Mouse (Mus musculus) cerebellum, adult 8-10 months (tissue): Measurements from ENCODE around the gene Ctsw.

Experiments used
- DNase-seq: peaks from one replicate; pipeline ENCODE4 v3.0.0; 2022

Gene Ctsw

DNA sequence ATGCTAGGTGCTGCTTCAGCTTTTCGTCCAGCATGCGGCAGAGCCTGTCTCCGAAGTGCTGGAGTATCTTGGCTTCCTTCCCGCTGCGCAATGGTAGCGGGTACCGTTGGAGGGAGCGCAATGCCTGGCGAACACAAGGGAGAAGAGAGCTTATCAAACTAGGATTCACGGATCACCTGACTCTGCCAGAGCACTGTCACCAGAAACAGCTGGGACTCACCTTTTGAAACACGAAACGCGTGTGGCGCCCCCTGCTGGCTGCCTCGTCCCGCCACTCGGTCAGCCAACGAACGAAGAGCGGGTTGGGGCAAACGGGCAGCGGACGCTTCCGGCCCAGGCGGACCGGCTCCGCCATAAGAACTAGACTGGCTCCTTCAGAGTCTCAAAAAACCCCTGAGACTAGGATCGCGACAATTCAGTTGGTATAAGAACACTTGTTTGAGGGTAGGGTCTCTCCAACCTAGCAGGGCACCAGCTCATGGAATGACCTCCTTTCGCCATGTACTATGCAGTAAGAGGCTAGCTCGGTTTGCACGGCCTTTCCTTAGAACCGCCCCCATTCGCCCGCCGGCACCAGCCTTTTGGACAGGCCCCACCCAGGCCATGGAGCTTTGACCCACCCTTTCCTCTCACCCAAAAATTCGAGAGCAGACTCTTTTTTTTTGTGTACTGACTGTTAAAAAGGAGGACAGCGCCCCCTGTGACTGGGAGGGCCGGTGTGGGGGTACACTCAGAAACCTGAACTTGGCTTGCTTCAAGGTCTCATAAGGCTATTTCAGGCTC lies 19.7 kb upstream of the Ctsw start, which contains the start of gene Mus81:
Gene Mus81, minus strand, starts transcription at position 635 of the 783 bp plus-strand sequence.
- DNase-seq = peak; percentile 96

GRCm38 (mm10) chr19:5486771-5487170 lies 18.5 kb upstream of the Ctsw start:
- peak; percentile 47 for DNase-seq

DNA sequence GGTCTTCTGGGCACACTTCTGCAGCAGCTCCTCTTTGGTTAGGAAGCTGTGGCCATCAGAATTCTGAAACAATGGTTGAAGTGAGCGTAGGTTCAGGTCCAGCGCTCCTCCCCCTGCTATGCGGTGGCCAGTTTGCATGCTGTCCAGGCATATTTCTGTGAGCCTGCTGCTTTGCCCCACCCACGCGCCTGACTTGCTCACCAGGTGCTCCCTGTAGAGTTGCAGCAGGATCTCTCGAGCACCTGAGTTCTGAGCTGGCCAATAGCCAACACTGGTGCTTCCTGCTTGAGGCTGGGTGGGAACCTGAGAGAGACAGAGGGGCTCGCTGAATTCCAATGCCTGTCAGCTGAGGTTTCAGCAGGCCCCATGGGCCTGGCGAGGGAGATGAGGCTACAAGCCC lies 18.0 kb upstream of the Ctsw start:
- peak; percentile 79 for DNase-seq

DNA sequence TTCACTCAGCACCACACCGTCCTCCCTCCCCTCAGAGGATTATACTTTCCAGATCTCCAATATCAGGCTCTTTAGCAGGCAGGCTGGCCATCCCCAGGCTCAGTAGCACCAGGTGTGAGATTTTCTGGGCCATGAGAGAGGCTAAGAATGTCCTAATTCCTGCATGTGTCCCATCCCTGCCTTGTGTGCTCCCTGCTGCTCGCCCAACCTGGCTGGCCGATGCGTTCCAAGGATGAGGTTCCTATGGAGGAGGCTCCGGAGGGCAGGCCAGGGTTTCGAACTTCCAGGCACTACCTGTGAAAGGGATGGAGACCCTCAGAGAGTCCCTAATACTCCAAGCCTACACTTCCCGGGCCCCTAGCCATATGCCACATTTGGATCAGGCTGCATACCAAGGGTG lies 17.5 kb upstream of the Ctsw start:
- peak; percentile 83 for DNase-seq

GRCm38 (mm10) chr19:5485371-5485770 lies 17.1 kb upstream of the Ctsw start:
- no peak for DNase-seq

DNA sequence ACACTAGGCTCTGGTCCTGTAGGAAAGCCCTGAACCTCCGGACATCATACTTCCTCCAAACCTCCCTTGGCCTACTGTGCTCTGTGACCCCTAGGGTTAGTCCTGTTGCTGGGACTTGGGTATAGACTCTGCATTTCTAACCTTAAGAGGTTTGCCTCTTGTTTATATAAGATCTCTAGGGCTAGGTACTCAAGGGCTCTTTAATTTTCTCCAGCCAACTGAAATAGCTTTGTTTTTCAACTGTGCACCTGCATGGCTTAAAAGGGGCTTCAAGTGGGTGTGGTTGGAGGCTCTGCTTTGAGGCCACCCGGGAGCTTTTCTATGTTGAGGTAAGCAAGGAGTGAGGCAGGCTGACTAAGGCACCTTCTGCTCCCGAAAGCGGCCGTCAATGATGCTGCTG lies 16.2 kb upstream of the Ctsw start:
- DNase-seq = peak; percentile 41

GRCm38 (mm10) chr19:5483386-5484359 lies 15.4 kb upstream of the Ctsw start:
- DNase-seq = peak; percentile 48

DNA sequence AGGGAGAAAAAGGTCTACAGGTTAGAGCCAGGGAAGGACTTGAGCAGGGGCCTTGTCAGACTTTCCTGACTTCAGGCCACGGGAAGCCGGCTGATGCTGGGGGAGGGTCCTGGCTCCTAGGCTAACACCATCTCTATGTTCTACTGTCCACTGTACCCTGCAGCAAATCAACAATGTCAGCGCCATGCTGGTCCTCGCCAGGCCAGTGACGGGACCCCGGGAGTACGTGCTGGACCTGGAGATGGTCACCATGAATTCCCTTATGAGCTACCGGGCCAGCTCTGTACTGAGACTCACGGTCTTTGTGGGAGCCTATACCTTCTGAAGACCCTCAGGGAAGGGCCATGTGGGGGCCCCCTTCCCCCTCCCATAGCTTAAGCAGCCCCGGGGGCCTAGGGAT lies 13.1 kb upstream of the Ctsw start:
- DNase-seq = no peak

- peak; percentile 33 for DNase-seq
Measured at GRCm38 (mm10) chr19:5480016-5480415, 11.7 kb upstream of the Ctsw start.

DNA sequence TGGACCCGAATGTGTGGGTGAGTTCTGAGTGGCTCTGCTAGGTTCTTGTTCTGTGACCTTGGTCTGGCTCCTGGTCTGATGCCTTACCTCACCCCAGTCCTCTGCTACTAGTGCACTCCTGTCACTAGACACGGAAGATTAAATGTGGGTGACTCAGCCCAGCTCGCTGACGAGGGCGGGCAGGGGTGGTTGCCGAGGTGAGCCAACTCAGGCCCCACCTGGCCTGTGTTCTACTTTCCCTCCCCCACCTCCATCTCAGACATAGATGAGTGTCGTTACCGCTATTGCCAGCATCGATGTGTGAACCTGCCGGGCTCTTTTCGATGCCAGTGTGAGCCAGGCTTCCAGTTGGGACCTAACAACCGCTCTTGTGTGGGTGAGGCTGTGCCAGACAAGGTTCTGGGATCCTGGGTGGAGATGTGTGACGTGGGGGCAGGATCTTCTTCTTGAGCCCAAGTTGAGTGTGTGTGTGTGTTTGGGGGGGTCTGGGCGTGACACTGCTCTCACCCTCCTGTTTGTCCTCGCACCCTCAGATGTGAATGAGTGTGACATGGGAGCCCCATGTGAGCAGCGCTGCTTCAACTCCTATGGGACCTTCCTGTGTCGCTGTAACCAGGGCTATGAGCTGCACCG lies 9.5 kb upstream of the Ctsw start:
- no peak for DNase-seq

DNA sequence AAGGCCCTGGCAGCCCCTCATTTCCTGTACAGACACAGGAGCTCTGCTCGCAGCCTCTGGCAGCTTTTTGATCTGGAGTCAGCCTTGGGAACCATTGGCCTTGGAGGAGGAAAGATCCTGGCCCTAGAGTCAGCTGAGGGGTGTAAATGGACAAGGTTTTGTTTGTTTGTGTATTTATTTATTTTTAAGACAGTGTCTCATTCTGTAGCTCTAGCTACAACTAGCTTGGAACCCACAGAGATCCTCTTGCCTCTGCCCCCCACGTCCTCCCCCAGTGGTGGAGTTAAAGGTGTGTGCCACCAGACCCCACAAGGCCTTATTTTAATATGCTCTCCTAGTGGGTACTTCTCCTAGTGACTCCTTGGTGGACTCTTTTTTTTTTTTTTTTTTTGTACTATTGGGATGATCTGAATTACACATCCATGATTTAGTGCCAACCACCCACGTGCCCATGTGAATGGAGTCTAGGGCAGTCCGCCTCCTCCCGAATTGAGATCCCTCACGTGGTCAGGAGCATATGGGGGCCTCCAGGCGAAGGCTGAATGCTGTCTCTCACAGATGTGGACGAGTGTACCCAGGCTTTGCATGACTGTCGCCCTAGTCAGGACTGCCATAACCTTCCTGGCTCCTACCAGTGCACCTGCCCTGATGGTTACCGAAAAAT lies 8.8 kb upstream of the Ctsw start:
- DNase-seq = peak; percentile 41

DNA sequence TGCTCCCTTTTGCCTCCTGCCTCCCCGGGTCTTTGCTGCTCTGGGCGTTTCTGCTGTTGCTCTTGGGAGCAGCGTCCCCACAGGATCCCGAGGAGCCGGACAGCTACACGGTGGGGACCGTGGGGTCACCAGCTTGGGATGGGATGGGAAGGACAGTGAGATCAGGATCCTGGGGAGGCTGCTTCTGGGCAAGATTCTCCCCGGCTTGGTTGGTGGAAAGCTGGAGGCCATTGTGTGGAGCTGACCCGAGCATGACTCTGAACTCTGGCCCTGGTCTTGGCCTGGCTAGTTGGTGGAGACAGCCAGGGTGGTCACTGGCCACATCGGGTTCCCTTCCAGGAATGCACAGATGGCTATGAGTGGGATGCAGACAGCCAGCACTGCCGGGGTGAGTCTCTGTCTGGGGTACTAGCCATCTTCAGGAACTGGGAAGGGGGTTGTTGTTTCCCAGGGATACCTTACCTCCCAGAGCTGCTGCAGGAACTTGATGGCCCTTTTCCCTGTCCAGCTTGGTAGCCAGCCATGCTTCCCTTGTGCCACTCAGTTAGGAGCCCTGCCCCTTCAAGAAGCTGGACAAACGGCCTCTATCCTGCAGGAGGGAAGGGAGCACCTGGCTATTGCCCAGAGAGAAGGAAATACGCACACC lies 6.9 kb upstream of the Ctsw start:
- DNase-seq = peak; percentile 60

DNA sequence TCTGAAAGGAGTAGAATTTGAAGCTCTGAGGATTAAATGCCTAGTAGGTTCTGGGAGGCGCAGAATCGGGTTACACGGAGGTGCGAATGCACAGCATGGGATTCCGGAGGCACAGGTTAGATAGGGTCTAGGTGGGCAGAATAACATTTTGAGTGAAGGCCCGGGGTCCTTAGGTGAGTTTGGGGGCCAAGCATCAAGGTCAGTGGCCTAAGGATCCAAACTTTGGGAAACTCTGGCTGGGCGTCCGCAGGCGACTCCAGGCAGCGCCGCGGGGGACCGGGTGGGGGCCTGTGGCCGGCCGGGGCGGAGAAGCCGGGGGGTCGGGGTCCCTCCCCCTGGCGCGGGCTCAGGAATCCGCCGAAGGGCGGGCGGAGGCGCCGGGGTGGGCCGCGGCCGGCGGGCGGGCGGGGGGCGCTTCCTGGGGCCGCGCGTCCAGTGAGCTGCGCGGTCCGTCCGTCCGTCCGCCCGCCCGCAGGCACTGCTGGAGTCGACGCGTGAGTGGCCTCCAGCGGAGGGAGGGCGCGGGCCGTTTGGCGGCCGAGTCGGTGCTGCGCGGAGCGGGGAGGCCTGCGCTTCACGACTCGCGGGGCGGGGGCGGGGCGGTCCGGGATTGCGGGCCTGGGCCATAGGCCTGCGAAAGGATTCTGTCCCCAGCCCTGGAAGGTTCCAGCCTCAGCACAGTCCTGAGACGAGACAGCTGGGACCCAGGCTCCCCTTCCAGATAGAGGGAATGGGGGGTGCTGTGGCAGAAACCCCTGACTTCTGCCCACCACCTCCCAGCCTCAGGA lies 6.2 kb upstream of the Ctsw start:
- peak; percentile 38 for DNase-seq

DNA sequence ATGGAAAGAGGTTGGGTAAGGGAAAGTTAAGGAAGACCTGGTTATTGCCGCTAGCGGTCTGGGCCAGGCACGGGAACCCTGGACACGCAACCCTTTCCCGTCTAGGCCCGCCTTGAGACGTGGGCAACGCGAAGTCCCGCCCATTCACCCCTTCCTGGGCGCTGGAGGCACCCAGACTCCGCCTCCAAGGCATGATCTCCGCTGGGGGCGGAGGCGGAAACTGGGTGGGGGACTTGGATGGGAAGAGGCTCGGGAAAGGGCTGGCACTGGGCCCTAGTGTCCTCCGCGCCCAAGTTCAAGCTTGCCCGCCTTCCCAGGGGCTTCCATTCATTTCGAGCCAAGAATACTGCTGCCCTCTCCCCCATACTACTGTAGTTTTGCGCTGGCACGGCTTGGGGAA lies 5.4 kb upstream of the Ctsw start, which contains the start of gene Efemp2:
Gene Efemp2, plus strand, starts transcription at position 235 of the 400 bp plus-strand sequence.
- DNase-seq = peak; percentile 66

- no peak for DNase-seq
Measured at GRCm38 (mm10) chr19:5472857-5473256, 4.5 kb upstream of the Ctsw start.

DNA sequence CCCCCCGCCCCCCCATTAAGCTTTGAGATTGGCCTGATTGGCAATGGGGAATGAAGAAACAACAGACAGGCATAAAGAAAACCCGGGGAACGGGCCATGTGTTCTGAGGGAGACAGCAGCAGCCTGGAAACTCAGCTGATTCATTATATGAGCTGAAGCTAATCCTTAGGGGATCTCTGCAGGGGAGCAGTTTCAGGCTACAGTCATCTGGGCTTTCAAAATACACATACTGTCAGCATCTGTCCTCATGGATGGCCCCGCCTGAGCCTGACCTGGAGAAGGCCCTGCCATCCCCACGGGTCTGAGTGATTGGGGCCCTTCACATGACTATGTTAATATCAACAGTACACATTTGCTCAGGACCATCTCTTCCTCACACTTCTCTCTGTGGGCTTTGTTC lies 3.5 kb upstream of the Ctsw start:
- no peak for DNase-seq

- DNase-seq = no peak
Measured at GRCm38 (mm10) chr19:5466916-5467500, 1.3 kb downstream of the Ctsw start.

DNA sequence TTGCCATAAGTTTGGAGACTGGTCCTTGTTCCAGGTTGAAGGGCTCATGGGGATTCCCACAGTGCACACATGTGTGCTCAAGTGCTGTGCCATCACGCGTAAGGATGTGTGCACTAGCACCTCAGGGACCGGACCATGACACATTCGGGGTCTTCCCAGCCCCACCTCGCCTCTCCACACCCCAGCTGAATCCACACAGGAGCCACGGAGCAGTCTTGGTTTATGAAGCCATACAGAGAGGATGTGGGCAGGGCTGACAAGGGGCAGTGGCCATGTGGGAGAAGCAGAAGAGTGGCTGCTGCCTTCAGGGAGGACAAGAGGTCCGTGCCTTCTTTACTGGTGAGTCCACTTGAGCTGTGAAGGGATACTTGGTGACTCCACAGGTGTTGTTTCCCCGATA lies 3.3 kb downstream of the Ctsw start:
- DNase-seq = no peak

DNA sequence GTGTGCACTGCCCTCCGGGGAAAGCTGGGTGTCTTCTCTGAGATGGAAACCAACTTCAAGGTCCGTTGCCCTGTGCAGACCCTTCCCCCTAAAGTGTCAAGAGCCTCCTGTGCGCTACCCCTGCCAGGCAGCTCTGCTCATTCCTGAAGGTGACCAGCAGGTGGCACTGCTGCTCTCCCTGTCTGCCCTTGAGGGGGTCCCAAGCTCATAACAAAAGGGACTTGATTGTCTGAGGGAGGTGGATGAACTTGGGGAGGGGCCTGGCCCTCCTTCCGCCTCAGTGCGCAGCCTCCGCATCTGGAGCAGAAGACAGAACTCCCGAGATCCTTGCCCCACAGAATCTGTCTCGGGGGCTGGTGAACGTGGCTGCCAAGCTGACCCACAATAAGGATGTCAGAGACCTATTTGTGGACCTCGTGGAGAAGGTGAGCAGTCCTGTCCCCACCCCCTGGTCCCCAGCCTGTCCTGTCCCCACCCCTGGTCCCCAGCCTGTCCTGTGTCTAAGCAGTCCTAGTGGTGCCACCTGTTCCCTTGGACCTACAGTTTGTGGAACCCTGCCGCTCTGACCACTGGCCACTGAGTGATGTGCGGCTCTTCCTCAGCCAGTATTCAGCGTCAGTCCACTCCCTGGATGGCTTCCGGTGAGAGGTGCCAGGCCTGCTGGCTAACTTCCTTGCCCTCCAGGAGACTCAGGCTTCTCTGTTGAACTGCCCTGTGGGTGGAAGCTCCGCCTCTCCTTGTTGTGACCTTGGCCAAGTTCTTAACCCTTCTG lies 4.3 kb downstream of the Ctsw start:
- DNase-seq = peak; percentile 73

- DNase-seq = peak; percentile 26
Measured at GRCm38 (mm10) chr19:5463212-5463611, 5.1 kb downstream of the Ctsw start.
